Mouse (Mus musculus): Measurements from ENCODE around the gene 1700019D03Rik. TPM values are rescaled to one million over a fixed set of nuclear protein-coding genes. Genes with fewer than 3 reads are reported as not detected.

Gene 1700019D03Rik
- polyA plus RNA-seq, 1 experiment: 2.1 TPM

DNA sequence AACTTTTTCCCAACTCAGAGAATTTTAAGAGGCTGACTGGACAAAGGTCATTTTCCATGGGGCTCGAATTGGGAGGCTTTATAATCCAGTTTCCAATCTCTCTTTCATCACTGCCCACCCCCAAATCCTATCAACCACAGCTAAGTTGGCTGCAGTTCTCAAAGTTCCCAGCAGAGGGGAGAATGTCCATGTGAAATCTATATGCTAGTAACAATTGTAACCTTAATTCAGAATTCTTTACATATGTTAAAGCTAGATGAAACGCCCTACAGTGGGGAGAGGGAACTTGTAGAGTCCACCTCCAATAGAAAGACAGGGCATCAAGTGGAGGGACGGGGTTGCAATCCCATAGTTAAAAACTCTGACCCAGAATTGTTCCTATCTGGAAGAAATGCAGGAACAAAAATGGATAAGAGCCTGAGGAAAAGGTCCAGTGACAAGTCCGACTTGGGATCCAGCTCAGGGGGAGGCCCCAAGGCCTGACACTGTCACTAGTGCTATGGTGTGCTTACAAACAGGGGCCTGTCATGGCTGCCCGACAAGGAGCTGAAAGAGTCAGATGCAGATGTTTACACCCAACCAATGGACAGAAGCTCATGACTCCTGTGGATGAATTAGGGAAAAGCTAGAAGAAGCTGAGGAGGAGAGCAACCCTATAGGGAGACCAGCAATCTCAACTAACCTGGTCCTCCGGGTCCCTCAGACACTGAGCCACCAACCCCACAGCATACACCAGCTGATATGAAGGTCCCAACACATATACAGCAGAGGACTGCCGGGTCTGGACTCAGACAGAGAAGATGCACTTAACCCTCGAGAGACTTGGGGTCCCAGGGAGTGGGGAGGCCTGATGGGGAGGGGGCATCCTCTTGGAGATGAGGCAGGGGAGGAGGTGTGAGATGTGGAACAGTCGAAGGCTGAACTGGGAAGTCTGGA lies 33.4 kb upstream of the 1700019D03Rik start:
- Histone ChIP-seq H3K4me1 (ENCODE audit: control insufficient read depth, insufficient read depth, insufficient read length, low read length) (no peaks in the 10 kb centered on the region), H3K27ac (ENCODE audit: insufficient read depth, low read depth, low read length) (no peak overlapping the region), H3K27me3 (ENCODE audit: control insufficient read depth, insufficient read depth, low read length) (no peaks in the 10 kb centered on the region), H3K36me3 (ENCODE audit: control insufficient read depth, insufficient read depth, low read length) (no peaks in the 10 kb centered on the region), H3K4me3 (ENCODE audit: low read depth, low read length) (no peak overlapping the region)
- TF ChIP-seq CTCF (IDR thresholded peaks at IDR 0.05; ENCODE audit: extremely low read depth, insufficient read length, insufficient replicate concordance, low read depth, low read length) (no peak), POLR2A (IDR thresholded peaks at IDR 0.05; ENCODE audit: low read depth, low read length) (no peak)
- WGBS: 44% methylated on average over 9 of the region's 9 CpGs

DNA sequence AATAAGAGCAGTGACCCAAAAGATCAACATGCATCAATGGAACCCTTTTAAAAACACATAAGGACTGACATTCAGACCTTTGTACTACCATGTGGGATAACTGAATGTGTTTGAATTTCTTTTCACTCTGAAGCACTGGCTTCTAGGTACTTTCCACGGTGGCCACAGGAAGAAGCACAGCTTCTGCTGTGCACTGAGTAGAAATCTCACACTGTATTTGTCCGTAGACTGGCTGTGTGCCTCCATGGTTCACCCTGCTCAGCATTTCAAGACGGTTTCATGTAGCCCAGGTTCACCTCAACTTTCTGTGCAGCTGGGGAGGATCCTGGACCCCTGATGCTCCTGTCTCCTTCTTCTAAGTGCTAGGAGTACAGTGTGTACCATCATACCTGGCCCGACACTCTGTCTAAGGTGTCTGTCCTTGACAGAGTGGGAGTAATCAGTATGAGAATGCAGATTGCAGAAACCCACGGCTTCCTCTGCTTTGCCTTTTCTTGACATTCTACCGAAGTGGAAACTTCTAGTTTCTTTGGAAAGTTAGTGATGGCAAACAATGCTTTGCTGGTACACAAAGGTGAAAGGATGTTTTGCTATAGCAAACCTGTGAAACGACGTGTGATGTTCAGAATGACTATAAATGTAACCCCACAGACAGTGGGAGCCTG lies 29.9 kb upstream of the 1700019D03Rik start:
- no peaks in the 10 kb centered on the region for H3K27me3 ChIP-seq (ENCODE audit: control insufficient read depth, insufficient read depth, low read length)
- TF ChIP-seq POLR2A (IDR thresholded peaks at IDR 0.05; ENCODE audit: low read depth, low read length) (no peak), CTCF (IDR thresholded peaks at IDR 0.05; ENCODE audit: extremely low read depth, insufficient read length, insufficient replicate concordance, low read depth, low read length) (no peak)
- H3K4me3 ChIP-seq (ENCODE audit: low read depth, low read length): no peak overlapping the region
- no peak overlapping the region for H3K27ac ChIP-seq (ENCODE audit: insufficient read depth, low read depth, low read length)
- H3K4me1 ChIP-seq (ENCODE audit: control insufficient read depth, insufficient read depth, insufficient read length, low read length): no peaks in the 10 kb centered on the region
- 68% methylated on average over 8 of the region's 8 CpGs for WGBS
- H3K36me3 ChIP-seq (ENCODE audit: control insufficient read depth, insufficient read depth, low read length): no peaks in the 10 kb centered on the region

DNA sequence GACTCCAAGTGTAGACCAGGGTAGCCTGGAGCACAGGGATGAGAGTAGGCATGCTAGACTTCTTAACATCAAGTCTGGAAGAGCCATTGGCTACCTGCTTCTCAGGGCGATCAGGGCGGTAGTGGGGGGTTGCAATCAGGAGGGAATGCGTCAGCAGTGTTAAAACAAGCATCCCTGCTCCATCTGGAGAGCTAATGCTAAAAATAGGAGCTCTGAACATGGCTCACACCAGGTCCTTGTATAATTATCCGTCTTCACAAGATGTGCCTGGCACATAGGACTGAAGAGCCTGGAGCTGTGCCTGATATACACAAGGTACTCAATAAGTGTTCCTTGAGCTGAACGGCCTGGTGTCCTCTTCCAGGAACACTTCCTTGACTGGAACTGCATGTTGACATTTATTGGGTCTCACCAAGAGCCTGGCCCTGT lies 17.5 kb upstream of the 1700019D03Rik start:
- Histone ChIP-seq H3K36me3 (ENCODE audit: control insufficient read depth, insufficient read depth, low read length) (no peaks in the 10 kb centered on the region), H3K27ac (ENCODE audit: insufficient read depth, low read depth, low read length) (no peak overlapping the region), H3K4me3 (ENCODE audit: low read depth, low read length) (no peak overlapping the region), H3K4me1 (ENCODE audit: control insufficient read depth, insufficient read depth, insufficient read length, low read length) (no peaks in the 10 kb centered on the region), H3K27me3 (ENCODE audit: control insufficient read depth, insufficient read depth, low read length) (0 out of 2 replicates have a peak, but pooled peaks cover 2% of the 10 kb centered on the region)
- 86% methylated on average over 5 of the region's 5 CpGs for WGBS
- TF ChIP-seq POLR2A (IDR thresholded peaks at IDR 0.05; ENCODE audit: low read depth, low read length) (no peak), CTCF (IDR thresholded peaks at IDR 0.05; ENCODE audit: extremely low read depth, insufficient read length, insufficient replicate concordance, low read depth, low read length) (no peak)

DNA sequence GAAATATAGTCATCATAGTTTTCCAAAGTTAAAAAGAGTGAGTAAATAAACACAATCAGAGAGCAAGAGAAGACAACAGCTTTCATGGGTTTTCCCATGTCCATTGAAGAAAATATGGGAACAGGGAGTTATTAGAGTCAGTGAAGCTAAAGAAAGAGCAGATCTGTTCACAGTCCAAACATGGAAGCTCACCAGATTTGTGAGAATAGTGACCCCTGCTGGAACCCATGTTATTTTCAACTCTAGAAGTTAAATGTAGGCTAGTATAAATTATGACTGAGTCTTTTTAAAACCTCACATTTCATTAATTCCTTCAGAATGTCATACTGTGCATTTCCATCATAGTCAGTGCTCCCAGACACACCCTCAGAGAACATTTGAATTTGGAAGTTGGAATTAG lies 12.6 kb upstream of the 1700019D03Rik start:
- Histone ChIP-seq H3K27me3 (ENCODE audit: control insufficient read depth, insufficient read depth, low read length) (0 out of 2 replicates have a peak, but pooled peaks cover 2% of the 10 kb centered on the region), H3K36me3 (ENCODE audit: control insufficient read depth, insufficient read depth, low read length) (no peaks in the 10 kb centered on the region), H3K4me1 (ENCODE audit: control insufficient read depth, insufficient read depth, insufficient read length, low read length) (no peaks in the 10 kb centered on the region), H3K27ac (ENCODE audit: insufficient read depth, low read depth, low read length) (no peak overlapping the region), H3K4me3 (ENCODE audit: low read depth, low read length) (no peak overlapping the region)
- no peak for TF ChIP-seq POLR2A (IDR thresholded peaks at IDR 0.05; ENCODE audit: low read depth, low read length)
- no peak for TF ChIP-seq CTCF (IDR thresholded peaks at IDR 0.05; ENCODE audit: extremely low read depth, insufficient read length, insufficient replicate concordance, low read depth, low read length)

DNA sequence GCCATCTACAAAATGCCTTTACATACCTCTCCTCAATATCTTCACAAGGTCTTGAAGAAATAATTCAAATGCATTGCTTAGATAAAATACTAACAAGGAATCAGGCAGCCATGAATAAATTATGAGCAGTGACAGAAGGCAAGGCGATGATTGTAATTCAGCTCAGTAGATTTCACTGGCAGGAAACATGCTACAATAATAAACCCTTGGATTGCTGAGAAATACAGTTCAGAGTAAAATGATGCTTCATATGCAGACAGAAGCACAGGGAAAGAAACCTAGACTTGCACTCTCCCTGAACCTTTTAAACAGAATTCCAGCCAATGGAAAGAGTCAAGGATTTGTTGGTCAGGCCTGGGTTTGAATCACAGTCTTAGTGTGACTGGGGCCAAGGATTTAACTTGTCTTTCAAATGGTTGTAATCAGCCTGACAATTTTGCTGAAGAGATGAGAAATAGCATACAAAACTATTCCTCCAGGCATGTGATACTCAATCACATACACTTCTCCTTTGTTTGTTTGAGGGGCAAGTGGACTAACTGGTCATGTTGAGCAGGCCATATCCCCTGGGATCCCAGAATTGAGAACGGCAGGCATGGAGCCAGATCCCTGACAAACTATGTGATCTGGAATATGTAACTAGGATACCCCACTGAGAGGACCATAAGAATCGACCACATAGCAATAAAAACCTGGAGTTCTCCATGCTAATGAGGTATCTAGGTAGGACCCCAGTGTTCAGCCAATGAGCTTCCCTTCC lies 1.1 kb downstream of the 1700019D03Rik start:
- Histone ChIP-seq H3K36me3 (ENCODE audit: control insufficient read depth, insufficient read depth, low read length) (no peaks in the 10 kb centered on the region), H3K27me3 (ENCODE audit: control insufficient read depth, insufficient read depth, low read length) (no peaks in the 10 kb centered on the region), H3K4me1 (ENCODE audit: control insufficient read depth, insufficient read depth, insufficient read length, low read length) (no peaks in the 10 kb centered on the region), H3K4me3 (ENCODE audit: low read depth, low read length) (no peak overlapping the region), H3K27ac (ENCODE audit: insufficient read depth, low read depth, low read length) (no peak overlapping the region)
- 66% methylated on average over 3 of the region's 3 CpGs for WGBS
- TF ChIP-seq POLR2A (IDR thresholded peaks at IDR 0.05; ENCODE audit: low read depth, low read length) (no peak), CTCF (IDR thresholded peaks at IDR 0.05; ENCODE audit: extremely low read depth, insufficient read length, insufficient replicate concordance, low read depth, low read length) (no peak)

DNA sequence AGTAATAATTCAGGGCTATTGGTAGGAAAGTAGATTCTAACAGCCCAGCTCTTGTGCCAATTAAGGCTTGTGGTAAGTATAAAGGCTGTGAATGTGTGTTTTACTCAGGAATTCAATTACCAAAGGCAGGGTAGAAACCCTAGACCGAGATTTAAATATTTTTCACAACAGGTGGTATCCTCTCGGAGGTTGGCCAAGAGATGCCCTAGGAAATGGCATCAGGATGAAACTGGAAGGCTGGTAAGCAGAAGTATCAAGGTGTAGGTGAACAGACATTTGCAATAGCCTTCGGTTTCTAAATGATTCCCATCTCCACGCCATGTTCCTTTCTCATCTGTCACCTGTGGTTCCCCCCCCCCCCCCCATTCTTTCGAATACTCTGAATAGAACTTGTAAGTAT lies 4.4 kb downstream of the 1700019D03Rik start:
- 83% methylated on average over 5 of the region's 5 CpGs for WGBS
- H3K4me1 ChIP-seq (ENCODE audit: control insufficient read depth, insufficient read depth, insufficient read length, low read length): no peaks in the 10 kb centered on the region
- H3K27ac ChIP-seq (ENCODE audit: insufficient read depth, low read depth, low read length): no peak overlapping the region
- no peaks in the 10 kb centered on the region for H3K36me3 ChIP-seq (ENCODE audit: control insufficient read depth, insufficient read depth, low read length)
- H3K27me3 ChIP-seq (ENCODE audit: control insufficient read depth, insufficient read depth, low read length): no peaks in the 10 kb centered on the region
- no peak for TF ChIP-seq POLR2A (IDR thresholded peaks at IDR 0.05; ENCODE audit: low read depth, low read length)
- TF ChIP-seq CTCF (IDR thresholded peaks at IDR 0.05; ENCODE audit: extremely low read depth, insufficient read length, insufficient replicate concordance, low read depth, low read length): no peak
- H3K4me3 ChIP-seq (ENCODE audit: low read depth, low read length): no peak overlapping the region

Measured in small intestine, adult 2 months (tissue).